Mouse (Mus musculus): ENCODE results near the gene 4930595D18Rik. TPM values are rescaled to one million over a fixed set of nuclear protein-coding genes. Genes with fewer than 3 reads are reported as not detected.

Gene 4930595D18Rik
- total and polyA plus RNA-seq, 3 experiments = 0.35 TPM; not detected in 2

GRCm38 (mm10) chr12:111153946-111154345 lies 30.3 kb downstream of the 4930595D18Rik start:
- Histone ChIP-seq H3K9ac (ENCODE audit: control insufficient read depth, low read depth, low read length, poor library complexity, severe bottlenecking) (no peak overlapping the region), H3K27ac (ENCODE audit: control insufficient read depth, low read depth, low read length) (no peak overlapping the region), H3K4me1 (ENCODE audit: control insufficient read depth in 1 of 2, insufficient read depth in 2 of 2, low read length in 2 of 2) (peaks cover 1 to 12% of the 10 kb centered on the region in 2 experiments; a peak in 2 of 4 replicates), H3K79me2 (ENCODE audit: control insufficient read depth, insufficient read depth, low read length, poor library complexity) (no peaks in the 10 kb centered on the region), H3K27me3 (ENCODE audit: control insufficient read depth in 1 of 2, insufficient read depth in 2 of 2, low read length in 2 of 2) (no peaks in the 10 kb centered on the region; a peak in 1 of 4 replicates), H3K4me3 (ENCODE audit: control insufficient read depth in 1 of 2, insufficient read depth in 1 of 2, low read depth in 2 of 2, low read length in 2 of 2) (no peak overlapping the region), H3K9me3 (replicated peaks; ENCODE audit: insufficient read depth, low read length) (no peaks in the 10 kb centered on the region), H3K36me3 (ENCODE audit: control insufficient read depth in 1 of 2, insufficient read depth in 2 of 2, low read length in 2 of 2) (peaks cover 0 to 5% of the 10 kb centered on the region in 2 experiments; a peak in 1 of 4 replicates)
- TF ChIP-seq KAT2A (conservative IDR thresholded peaks at IDR 0.05; ENCODE audit: low read depth, low read length) = no peak
- TF ChIP-seq ZKSCAN1 (IDR thresholded peaks at IDR 0.05; ENCODE audit: low read depth, low read length) = no peak
- no peak for TF ChIP-seq BHLHE40 (IDR thresholded peaks at IDR 0.05; ENCODE audit: borderline replicate concordance, low read depth, low read length)
- no peak for TF ChIP-seq ZMIZ1 (IDR thresholded peaks at IDR 0.05; ENCODE audit: low read depth, low read length)
- no peak for TF ChIP-seq TCF12 (IDR thresholded peaks at IDR 0.05; ENCODE audit: low read depth, low read length)
- no peak for TF ChIP-seq MAZ (IDR thresholded peaks at IDR 0.05; ENCODE audit: low read depth, low read length)
- no peak for TF ChIP-seq POLR2AphosphoS2 (IDR thresholded peaks at IDR 0.05; ENCODE audit: low read length)
- TF ChIP-seq GATA1 (IDR thresholded peaks at IDR 0.05; ENCODE audit: low read depth, low read length) = no peak
- TF ChIP-seq TAL1 (IDR thresholded peaks at IDR 0.05; ENCODE audit: low read length) = no peak
- no peak for TF ChIP-seq HCFC1 (IDR thresholded peaks at IDR 0.05; ENCODE audit: low read depth, low read length)
- TF ChIP-seq CTCF (IDR thresholded peaks at IDR 0.05 in 2 of 3, conservative IDR thresholded peaks at IDR 0.05 in 1 of 3; ENCODE audit: control insufficient read depth in 1 of 3, insufficient read depth in 1 of 3, low read depth in 2 of 3, low read length in 3 of 3, poor library complexity in 1 of 3, severe bottlenecking in 1 of 3) = no peak
- TF ChIP-seq GABPA (IDR thresholded peaks at IDR 0.05; ENCODE audit: low read depth, low read length) = no peak
- no peak for TF ChIP-seq EP300 (IDR thresholded peaks at IDR 0.05; ENCODE audit: low read depth in 1 of 2, low read length in 2 of 2)
- no peak for TF ChIP-seq MYB (IDR thresholded peaks at IDR 0.05; ENCODE audit: low read depth, low read length)
- TF ChIP-seq USF1 (IDR thresholded peaks at IDR 0.05; ENCODE audit: low read depth, low read length) = no peak
- no peak for DNase-seq (ENCODE audit: low read depth, low spot score)

- H3K9me3 ChIP-seq (replicated peaks; ENCODE audit: insufficient read depth, low read length) = no peaks in the 10 kb centered on the region
- peaks cover 0 to 1% of the 10 kb centered on the region in 2 experiments; a peak in 1 of 4 replicates for H3K36me3 ChIP-seq (ENCODE audit: control insufficient read depth in 1 of 2, insufficient read depth in 2 of 2, low read length in 2 of 2)
- DNase-seq (ENCODE audit: low read depth, low spot score) = no peak
- H3K27ac ChIP-seq (ENCODE audit: control insufficient read depth, low read depth, low read length) = no peak overlapping the region
- no peaks in the 10 kb centered on the region; a peak in 1 of 4 replicates for H3K27me3 ChIP-seq (ENCODE audit: control insufficient read depth in 1 of 2, insufficient read depth in 2 of 2, low read length in 2 of 2)
- H3K4me3 ChIP-seq (ENCODE audit: control insufficient read depth in 1 of 2, insufficient read depth in 1 of 2, low read depth in 2 of 2, low read length in 2 of 2) = no peak overlapping the region
- H3K79me2 ChIP-seq (ENCODE audit: control insufficient read depth, insufficient read depth, low read length, poor library complexity) = no peaks in the 10 kb centered on the region
- H3K9ac ChIP-seq (ENCODE audit: control insufficient read depth, low read depth, low read length, poor library complexity, severe bottlenecking) = no peak overlapping the region
- H3K4me1 ChIP-seq (ENCODE audit: control insufficient read depth in 1 of 2, insufficient read depth in 2 of 2, low read length in 2 of 2) = peaks cover 0 to 9% of the 10 kb centered on the region in 2 experiments; a peak in 3 of 4 replicates
- TF ChIP-seq ZC3H11A (IDR thresholded peaks at IDR 0.05; ENCODE audit: low read depth, low read length) (no peak), NRF1 (IDR thresholded peaks at IDR 0.05; ENCODE audit: insufficient read depth, low read depth, low read length, poor library complexity, severe bottlenecking) (no peak), TAL1 (IDR thresholded peaks at IDR 0.05; ENCODE audit: low read length) (no peak), E2F4 (IDR thresholded peaks at IDR 0.05; ENCODE audit: borderline replicate concordance, low read depth, low read length) (no peak), POLR2A (IDR thresholded peaks at IDR 0.05; ENCODE audit: control insufficient read depth in 1 of 2, insufficient read depth in 1 of 2, low read depth in 1 of 2, low read length in 2 of 2, poor library complexity in 1 of 2) (no peak), TCF12 (IDR thresholded peaks at IDR 0.05; ENCODE audit: low read depth, low read length) (no peak), MAZ (IDR thresholded peaks at IDR 0.05; ENCODE audit: low read depth, low read length) (no peak), POLR2AphosphoS5 (IDR thresholded peaks at IDR 0.05; ENCODE audit: borderline replicate concordance, low read depth, low read length) (no peak), ZKSCAN1 (IDR thresholded peaks at IDR 0.05; ENCODE audit: low read depth, low read length) (no peak), HCFC1 (IDR thresholded peaks at IDR 0.05; ENCODE audit: low read depth, low read length) (no peak), RCOR1 (IDR thresholded peaks at IDR 0.05; ENCODE audit: low read depth, low read length) (no peak)
Observed at GRCm38 (mm10) chr12:111152981-111153710, 31.1 kb downstream of the 4930595D18Rik start.

Data from MEL (cell line).